Mouse (Mus musculus) forebrain, embryonic 13.5 days (tissue): ENCODE measurements around the gene Inpp5a. TPM values are rescaled to one million over a fixed set of nuclear protein-coding genes. Genes with fewer than 3 reads are reported as not detected.

Experiments used
- ATAC-seq: fragments of 200-750 bp; cut with Nextera tagmentation; 2 replicates; pipeline ENCODE4 v1.8.0; 2017
- H3K27ac ChIP-seq: fragments of 300-500 bp; sonication (generic); 2 replicates; pipeline ENCODE4 v1.5.1; 2015; ENCODE audit warnings: inconsistent platforms, mild to moderate bottlenecking, moderate library complexity
- H3K27me3 ChIP-seq: fragments of 300-500 bp; sonication (generic); 2 replicates; pipeline ENCODE4 v1.6.1; 2015; ENCODE audit warnings: mild to moderate bottlenecking, inconsistent platforms
- H3K36me3 ChIP-seq: fragments of 300-500 bp; sonication (generic); 2 replicates; pipeline ENCODE4 v1.6.1; 2015; ENCODE audit warnings: mild to moderate bottlenecking, inconsistent platforms; ENCODE audit not compliant: poor library complexity, severe bottlenecking
- H3K4me1 ChIP-seq: fragments of 300-500 bp; sonication (generic); 2 replicates; pipeline ENCODE4 v1.6.1; 2015; ENCODE audit warnings: inconsistent platforms
- H3K4me2 ChIP-seq: fragments of 300-500 bp; sonication (generic); 2 replicates; pipeline ENCODE4 v1.6.1; 2015; ENCODE audit warnings: inconsistent platforms, mild to moderate bottlenecking, moderate library complexity
- H3K4me3 ChIP-seq: fragments of 300-500 bp; sonication (generic); 2 replicates; pipeline ENCODE4 v1.5.1; 2015; ENCODE audit warnings: mild to moderate bottlenecking, inconsistent platforms
- H3K9ac ChIP-seq: fragments of 300-500 bp; sonication (generic); 2 replicates; pipeline ENCODE4 v1.6.1; 2015; ENCODE audit warnings: mild to moderate bottlenecking, inconsistent platforms
- H3K9me3 ChIP-seq: fragments of 300-500 bp; sonication (generic); replicated peaks from 2 replicates; pipeline ENCODE4 v1.6.1; 2016; ENCODE audit warnings: inconsistent platforms
- WGBS: fragments of 180-500 bp; shearing (Covaris S2); methylation state at CpG from one replicate; pipeline ENCODE4 v1.1.7; 2015; 5-methylcytosine and 5-hydroxymethylcytosine counted together
- polyA plus RNA-seq: library from polyadenylated mRNA; unstranded; fragments of >200 nt; fragmentation: Nextera tagmentation; extraction: Ambion mirVana; gene quantifications from 2 replicates; pipeline ENCODE4 v1.2.1, GENCODE M21; 2015

Inpp5a gene
- polyA plus RNA-seq, 1 experiment from 2014 or later, result 9.7 TPM

DNA sequence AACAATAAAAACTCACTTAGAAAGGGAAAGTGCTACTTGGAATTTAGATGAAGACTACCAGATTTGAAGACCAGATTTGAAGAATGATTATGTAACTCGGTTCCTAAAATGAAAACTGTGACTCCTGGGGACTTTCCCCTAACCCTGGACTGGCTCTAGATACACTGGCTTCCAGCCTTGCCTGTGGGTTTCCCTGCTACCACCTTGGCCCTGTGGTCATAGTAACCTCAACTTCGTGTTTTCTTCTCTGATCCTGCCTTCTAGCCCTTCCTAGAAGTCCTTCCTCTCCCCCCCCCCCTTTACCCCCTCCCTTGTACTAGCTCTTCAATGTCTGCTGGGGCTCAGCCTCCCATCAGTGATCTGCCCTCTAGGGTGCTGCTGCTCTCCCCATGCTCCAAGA is 87.8 kb downstream of the Inpp5a start:
- Histone ChIP-seq H3K9ac (no peak overlapping the region), H3K4me2 (no peak overlapping the region), H3K4me3 (no peak overlapping the region), H3K4me1 (no peaks in the 10 kb centered on the region), H3K27ac (no peak overlapping the region), H3K27me3 (no peaks in the 10 kb centered on the region; the same call in 1 of the 2 replicates), H3K36me3 (no peaks in the 10 kb centered on the region), H3K9me3 (no peaks in the 10 kb centered on the region)
- no peak for ATAC-seq
- WGBS, result 63% methylated on average over 2 of the region's 2 CpGs

DNA sequence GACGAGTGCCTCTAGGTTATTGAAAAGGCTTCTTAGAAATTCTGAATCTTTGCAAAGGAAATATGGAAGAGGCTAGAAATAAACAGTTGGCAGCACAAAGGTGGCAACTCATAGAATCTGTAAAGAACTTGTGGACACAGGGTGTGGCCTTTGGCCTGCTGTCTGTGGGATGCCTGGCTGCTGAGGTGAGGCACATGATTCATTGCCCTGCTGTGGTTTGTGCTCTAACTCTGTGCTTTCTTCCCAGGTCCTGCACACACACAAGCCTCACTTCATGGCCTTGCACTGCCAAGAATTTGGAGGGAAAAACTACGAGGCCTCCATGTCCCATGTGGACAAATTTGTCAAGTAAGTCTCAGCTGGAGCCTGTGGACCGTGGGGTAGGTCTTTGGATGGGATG is 88.8 kb downstream of the Inpp5a start:
- Histone ChIP-seq H3K4me2 (no peak overlapping the region), H3K4me3 (no peak overlapping the region), H3K9me3 (no peaks in the 10 kb centered on the region), H3K27me3 (no peaks in the 10 kb centered on the region; the same call in 1 of the 2 replicates), H3K27ac (no peak overlapping the region), H3K4me1 (no peaks in the 10 kb centered on the region), H3K9ac (no peak overlapping the region), H3K36me3 (no peaks in the 10 kb centered on the region)
- no peak for ATAC-seq
- WGBS, result 92% methylated on average over 3 of the region's 3 CpGs

DNA sequence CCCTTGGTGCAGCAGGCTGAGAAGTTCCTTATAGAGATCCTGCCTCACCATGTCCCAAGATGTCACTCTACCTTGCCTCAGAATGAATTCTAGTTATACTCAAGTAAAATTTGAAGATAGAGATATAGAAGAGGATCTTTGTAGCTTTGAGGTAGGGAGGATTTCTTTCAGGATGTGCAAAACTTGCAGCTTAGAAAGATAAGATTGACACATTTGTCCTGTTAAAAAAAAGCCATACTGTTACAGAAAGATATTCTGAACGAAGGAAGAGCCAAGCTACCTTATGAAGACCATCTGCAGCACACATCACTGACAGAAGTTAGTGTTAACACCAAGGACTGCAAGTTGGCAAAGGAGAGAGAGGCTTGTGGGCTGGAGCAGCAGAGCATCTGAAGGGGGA is 90.2 kb downstream of the Inpp5a start:
- Histone ChIP-seq H3K36me3 (no peaks in the 10 kb centered on the region), H3K4me1 (no peaks in the 10 kb centered on the region), H3K4me2 (no peak overlapping the region), H3K4me3 (no peak overlapping the region), H3K9ac (peak overlapping the region; percentile 8; the same call in 1 of the 2 replicates), H3K27ac (no peak overlapping the region), H3K27me3 (no peaks in the 10 kb centered on the region), H3K9me3 (no peaks in the 10 kb centered on the region)
- ATAC-seq, result no peak
- 76% methylated on average over 1 of the region's 1 CpGs for WGBS

DNA sequence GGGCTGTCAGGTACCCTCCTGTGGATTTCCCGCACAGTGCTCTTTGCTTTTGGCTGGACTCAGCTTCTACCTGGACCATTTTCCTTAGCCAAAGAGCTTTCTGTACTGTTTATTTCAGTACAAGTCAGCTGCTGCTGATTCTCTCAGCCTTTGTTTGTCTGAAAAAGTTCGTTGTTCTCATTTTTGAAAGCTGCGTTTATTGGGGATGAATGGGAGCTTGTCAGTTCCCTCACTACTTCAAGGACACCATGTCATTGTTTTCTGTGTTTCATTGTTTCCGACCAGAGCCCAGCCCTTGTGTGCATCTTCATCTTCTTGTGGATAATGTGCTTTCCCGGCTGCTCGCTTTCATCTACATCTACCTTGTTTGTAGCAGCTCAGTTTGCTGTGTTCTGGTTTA is 90.7 kb downstream of the Inpp5a start:
- no peak for ATAC-seq
- 74% methylated on average over 6 of the region's 6 CpGs for WGBS

DNA sequence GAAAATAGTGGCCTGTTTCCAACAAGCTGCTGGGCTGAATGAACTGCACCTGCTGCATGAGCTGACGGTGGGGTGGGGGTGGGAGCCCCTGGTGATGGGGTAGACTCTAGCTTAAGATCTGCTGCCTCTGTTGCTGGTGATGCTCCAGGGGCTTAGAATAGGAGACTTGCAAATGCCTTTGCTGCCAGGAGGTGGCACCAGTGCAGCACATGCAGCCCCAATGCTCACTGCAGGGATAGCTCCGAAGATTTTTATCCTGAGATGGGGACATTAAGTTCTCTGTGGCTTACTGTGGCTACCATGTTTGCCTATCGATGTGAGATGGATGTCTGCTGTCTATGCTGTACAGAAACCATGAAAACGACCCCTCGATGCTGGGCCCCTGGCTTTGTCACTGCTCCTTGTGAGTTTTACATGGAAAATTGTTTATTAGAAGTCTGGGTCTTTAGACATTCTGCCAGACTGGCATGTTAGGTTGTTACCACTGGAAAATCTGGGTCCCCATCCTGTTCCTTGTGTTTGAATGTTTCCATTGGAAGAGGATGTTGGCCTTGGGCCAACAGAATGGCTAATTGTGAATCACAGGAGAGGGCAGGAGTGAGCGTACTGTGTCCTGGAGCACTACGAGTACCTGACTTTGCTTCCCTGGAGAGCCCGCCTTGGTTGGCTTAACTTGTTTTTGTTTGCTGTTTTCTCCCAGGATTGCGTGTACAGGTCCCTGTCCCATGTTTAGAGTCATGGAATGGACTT is 95.5 kb downstream of the Inpp5a start:
- Histone ChIP-seq H3K27me3 (no peaks in the 10 kb centered on the region; the same call in 1 of the 2 replicates), H3K27ac (no peak overlapping the region), H3K4me3 (no peak overlapping the region), H3K4me1 (no peaks in the 10 kb centered on the region), H3K9ac (no peak overlapping the region), H3K36me3 (no peaks in the 10 kb centered on the region), H3K4me2 (no peak overlapping the region), H3K9me3 (no peaks in the 10 kb centered on the region)
- ATAC-seq, result peak; percentile 84
- 57% methylated on average over 9 of the region's 9 CpGs for WGBS

More for the DNA sequence above, 90.7 kb downstream of the Inpp5a start:
- Histone ChIP-seq H3K9ac (peak overlapping the region; percentile 8; the same call in 1 of the 2 replicates), H3K36me3 (no peaks in the 10 kb centered on the region), H3K27me3 (no peaks in the 10 kb centered on the region), H3K4me3 (no peak overlapping the region), H3K4me1 (no peaks in the 10 kb centered on the region), H3K4me2 (no peak overlapping the region), H3K27ac (no peak overlapping the region), H3K9me3 (no peaks in the 10 kb centered on the region)

DNA sequence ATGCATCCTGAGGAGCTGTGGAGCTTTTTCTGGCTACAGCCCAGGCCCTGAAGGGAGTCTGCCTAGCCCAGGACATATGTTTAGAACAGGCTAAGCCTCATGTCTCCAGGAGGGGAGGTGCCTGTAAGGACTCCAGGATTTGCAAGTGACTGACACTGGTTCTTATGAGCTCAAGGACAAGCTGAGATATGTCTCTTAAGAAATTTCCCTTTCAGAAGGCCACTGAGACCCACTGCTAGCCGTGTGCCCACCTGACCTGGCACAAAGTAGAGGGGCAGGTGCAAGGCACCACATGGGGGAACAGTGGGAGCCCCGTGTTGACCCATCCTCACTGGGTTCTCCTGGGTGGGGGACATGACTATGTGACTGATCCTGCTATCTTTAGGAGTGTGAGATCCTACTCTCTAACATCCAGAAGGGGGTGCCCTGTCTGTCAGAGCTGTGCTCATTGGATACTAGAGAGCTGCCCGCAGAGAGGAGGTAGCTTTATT is 100.9 kb downstream of the Inpp5a start:
- Histone ChIP-seq H3K4me1 (no peaks in the 10 kb centered on the region), H3K27ac (no peak overlapping the region), H3K9me3 (no peaks in the 10 kb centered on the region), H3K9ac (no peak overlapping the region), H3K27me3 (peaks cover 25% of the 10 kb centered on the region), H3K4me2 (no peak overlapping the region), H3K4me3 (no peak overlapping the region), H3K36me3 (no peaks in the 10 kb centered on the region)
- 70% methylated on average over 3 of the region's 3 CpGs for WGBS
- no peak for ATAC-seq

DNA sequence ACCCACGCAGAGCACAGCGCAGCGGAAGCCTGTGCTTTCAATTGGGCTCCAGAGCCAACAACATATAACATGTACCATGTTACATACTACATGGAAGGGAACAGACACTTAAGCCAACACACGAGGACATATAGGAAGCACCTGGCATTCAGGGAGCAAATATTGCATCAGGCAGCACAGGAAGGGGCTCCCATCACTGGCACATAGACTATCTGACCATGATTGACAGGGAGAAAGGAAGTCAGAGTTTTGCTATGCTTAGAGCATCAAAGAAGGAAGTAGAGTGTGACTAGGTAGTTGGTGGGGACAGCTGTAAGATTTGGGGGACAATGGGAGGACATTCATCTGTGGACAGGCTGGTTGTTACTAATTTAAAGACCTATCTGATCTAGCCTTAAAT is 103.4 kb downstream of the Inpp5a start:
- Histone ChIP-seq H3K9me3 (no peaks in the 10 kb centered on the region), H3K36me3 (no peaks in the 10 kb centered on the region), H3K4me3 (no peak overlapping the region), H3K9ac (no peak overlapping the region), H3K4me2 (no peak overlapping the region), H3K27ac (no peak overlapping the region), H3K4me1 (0 out of 2 replicates have a peak, but pooled peaks cover under 1% of the 10 kb centered on the region), H3K27me3 (peaks cover 47% of the 10 kb centered on the region)
- WGBS, result 93% methylated on average over 4 of the region's 4 CpGs
- ATAC-seq, result no peak

DNA sequence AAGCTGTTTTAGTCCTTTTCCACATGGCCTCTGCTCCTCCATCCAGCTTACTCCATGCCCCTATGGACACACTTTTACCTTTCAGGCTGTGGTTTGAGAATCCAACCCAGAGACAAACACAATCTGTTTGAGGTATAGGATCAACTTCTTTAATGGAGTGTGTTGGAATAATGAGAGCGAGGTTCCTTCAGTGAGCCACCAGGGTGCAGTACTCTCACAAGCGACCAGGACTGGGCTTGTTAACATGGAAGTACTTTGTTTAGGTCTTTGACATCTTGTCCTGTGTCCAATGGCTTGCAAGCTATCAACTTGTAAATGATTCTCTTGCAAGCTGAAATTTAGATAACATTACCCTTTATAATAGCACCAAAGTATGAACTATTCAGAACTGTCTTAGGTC is 104.0 kb downstream of the Inpp5a start:
- ATAC-seq, result no peak
- H3K4me2 ChIP-seq, result no peak overlapping the region
- H3K4me3 ChIP-seq, result no peak overlapping the region
- H3K36me3 ChIP-seq, result no peaks in the 10 kb centered on the region
- H3K9me3 ChIP-seq, result no peaks in the 10 kb centered on the region
- 0 out of 2 replicates have a peak, but pooled peaks cover 3% of the 10 kb centered on the region for H3K4me1 ChIP-seq
- H3K27me3 ChIP-seq, result peaks cover 47% of the 10 kb centered on the region
- 36% methylated on average over 2 of the region's 2 CpGs for WGBS
- no peak overlapping the region for H3K9ac ChIP-seq
- no peak overlapping the region for H3K27ac ChIP-seq

DNA sequence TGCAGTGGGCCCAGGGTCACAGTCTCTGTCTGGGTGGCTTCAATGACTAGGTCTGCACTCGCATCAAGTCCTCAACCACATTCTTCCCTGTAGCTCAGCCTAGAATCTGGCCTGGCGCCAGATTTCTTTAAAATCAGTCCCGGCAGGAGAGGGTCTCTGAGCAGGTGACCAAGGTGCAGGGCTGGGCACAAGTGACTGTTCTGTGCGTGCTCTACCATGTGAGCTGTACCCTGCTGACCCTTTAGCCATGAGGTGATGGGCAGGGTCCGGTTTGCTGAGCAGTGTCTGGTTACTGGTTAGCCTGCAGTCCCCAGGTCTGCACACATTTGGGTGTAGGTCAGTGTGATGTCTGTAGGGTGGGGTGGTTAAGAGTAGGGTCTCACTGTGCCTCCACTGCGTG is 106.9 kb downstream of the Inpp5a start:
- Histone ChIP-seq H3K27me3 (peaks cover 63% of the 10 kb centered on the region), H3K4me2 (no peak overlapping the region), H3K4me1 (0 out of 2 replicates have a peak, but pooled peaks cover 3% of the 10 kb centered on the region), H3K27ac (no peak overlapping the region), H3K9ac (no peak overlapping the region), H3K36me3 (no peaks in the 10 kb centered on the region), H3K4me3 (no peak overlapping the region), H3K9me3 (no peaks in the 10 kb centered on the region)
- no peak for ATAC-seq
- 86% methylated on average over 6 of the region's 6 CpGs for WGBS

DNA sequence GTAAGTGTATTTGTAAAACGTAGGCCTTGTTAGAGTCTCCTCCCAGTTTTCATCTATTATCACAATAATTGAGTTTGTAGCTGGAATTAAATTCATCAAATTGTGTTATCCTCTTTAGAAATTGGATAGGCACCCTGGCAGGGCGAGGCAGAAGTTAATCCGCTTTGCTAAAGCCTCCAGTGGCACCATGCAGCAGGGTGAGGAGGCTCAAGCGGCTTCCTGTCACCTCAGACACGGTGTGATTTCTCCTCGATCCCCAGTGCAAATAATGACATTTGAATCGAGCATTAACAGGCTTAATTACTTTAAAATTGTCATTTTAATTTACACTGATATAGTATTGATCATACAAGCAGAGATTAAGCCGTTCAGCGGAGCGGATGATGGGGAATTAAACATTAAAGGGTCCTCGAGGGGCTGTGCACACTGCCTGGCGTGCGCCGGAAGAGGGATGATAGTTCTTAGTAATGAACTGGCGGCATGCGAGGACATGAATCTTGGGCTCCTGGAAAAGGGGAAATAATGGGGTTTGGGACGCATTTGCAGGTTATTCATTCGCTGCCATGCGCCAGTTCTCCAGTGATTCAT is 109.2 kb downstream of the Inpp5a start:
- no peaks in the 10 kb centered on the region for H3K36me3 ChIP-seq
- 0 out of 2 replicates have a peak, but pooled peaks cover 3% of the 10 kb centered on the region for H3K4me1 ChIP-seq
- H3K9ac ChIP-seq, result no peak overlapping the region
- no peaks in the 10 kb centered on the region for H3K9me3 ChIP-seq
- 26% methylated on average over 19 of the region's 19 CpGs for WGBS
- H3K4me3 ChIP-seq, result no peak overlapping the region
- no peak overlapping the region for H3K27ac ChIP-seq
- peaks cover 58% of the 10 kb centered on the region for H3K27me3 ChIP-seq
- no peak for ATAC-seq
- H3K4me2 ChIP-seq, result no peak overlapping the region

DNA sequence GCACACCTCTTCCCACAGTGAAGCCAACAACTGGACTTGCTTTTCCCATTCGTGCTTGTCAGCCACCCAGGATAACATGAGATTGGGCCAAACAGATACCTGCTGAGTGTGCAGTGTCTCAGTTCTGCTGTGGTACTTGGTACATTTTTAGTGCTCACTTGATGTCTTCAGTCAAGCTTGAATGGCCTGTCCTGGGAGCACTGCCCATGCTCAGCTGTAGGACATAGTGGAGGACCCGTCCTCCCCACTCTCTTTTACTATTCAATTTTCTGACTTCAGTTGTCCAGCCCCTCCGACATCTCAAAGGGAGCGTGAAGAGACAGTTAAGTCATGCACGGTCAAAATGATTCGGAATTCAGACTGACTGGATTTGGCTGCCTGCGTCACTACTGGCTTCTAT is 115.2 kb downstream of the Inpp5a start:
- H3K9me3 ChIP-seq, result no peaks in the 10 kb centered on the region
- H3K36me3 ChIP-seq, result no peaks in the 10 kb centered on the region
- H3K9ac ChIP-seq, result no peak overlapping the region
- 71% methylated on average over 7 of the region's 7 CpGs for WGBS
- no peak overlapping the region for H3K27ac ChIP-seq
- H3K4me1 ChIP-seq, result 0 out of 2 replicates have a peak, but pooled peaks cover 3% of the 10 kb centered on the region
- H3K4me3 ChIP-seq, result no peak overlapping the region
- no peak for ATAC-seq
- peaks cover 37% of the 10 kb centered on the region for H3K27me3 ChIP-seq
- no peak overlapping the region for H3K4me2 ChIP-seq

DNA sequence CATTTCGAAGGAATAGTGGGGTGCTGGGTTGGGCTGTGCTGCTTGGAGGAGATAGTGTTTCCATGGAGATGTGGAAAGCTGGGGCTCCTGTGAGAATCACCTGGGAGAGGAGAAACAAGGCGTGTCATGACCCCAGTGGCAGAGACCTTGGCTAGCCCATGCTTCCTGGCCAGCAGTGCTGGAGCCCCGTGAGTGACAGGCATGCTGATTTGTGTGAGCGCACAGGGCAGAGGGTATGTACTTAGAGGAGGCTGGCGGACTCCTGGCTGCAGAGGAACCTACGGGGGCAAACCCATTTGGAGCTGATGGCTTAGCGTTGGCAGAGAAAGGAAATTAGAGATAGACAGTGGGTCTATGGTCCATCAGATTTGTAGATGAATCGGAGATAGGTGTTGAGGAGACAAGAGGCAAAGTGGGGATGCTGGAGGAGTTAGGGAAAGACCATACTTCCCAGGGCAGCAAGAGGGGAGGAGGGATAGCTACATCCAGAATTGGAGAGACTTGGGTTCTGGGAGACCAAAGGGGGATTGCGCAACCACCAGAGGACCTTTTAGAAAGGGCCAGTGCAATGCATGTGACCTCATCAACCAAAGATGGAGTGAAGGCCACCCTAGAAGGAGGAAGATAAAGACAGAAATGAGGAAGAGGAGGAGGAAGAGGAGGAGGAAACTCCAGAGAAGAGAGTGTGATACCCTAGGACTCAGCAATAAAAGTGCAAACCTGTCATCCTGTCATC is 117.9 kb downstream of the Inpp5a start:
- 82% methylated on average over 9 of the region's 9 CpGs for WGBS
- H3K4me1 ChIP-seq, result 0 out of 2 replicates have a peak, but pooled peaks cover 3% of the 10 kb centered on the region
- no peak overlapping the region for H3K27ac ChIP-seq
- no peak overlapping the region for H3K4me2 ChIP-seq
- H3K4me3 ChIP-seq, result no peak overlapping the region
- H3K27me3 ChIP-seq, result peaks cover 32% of the 10 kb centered on the region
- H3K9me3 ChIP-seq, result no peaks in the 10 kb centered on the region
- no peak overlapping the region for H3K9ac ChIP-seq
- no peaks in the 10 kb centered on the region for H3K36me3 ChIP-seq
- no peak for ATAC-seq
